Mouse (Mus musculus): ENCODE measurements around the gene Ube2a.
"Not testable (repeated sequence)": the region's sequence is repeated elsewhere in the genome, so short reads cannot be mapped to it uniquely, and the experiment has no call there.

Ube2a gene

DNA sequence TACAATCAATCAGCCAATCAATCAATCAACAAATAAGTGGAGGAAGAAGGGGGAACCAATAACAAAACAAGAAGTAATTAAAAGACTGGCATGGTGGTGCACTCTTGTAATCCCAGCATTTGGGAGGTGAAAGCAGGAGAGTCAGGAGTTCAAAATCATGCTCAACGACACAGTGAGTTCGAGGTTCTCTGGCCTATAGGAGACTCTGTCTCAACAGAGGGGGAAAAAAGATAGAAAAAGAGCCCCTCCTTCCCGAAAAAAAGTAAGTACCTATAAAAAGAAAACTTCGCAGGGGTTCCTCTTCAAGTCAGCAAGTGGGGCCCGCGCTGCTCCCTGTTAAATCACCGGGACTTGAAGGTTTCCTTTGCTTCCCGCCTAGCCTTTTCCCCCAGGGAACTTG lies at the start of gene Ube2a, which contains the start of gene C330007P06Rik:
Gene Ube2a (plus strand): TSS at position 136 of the 400 bp plus-strand sequence.
Gene C330007P06Rik (minus strand): TSS at position 347 of the 400 bp plus-strand sequence.
- DNase-seq (ENCODE audit: low spot score) = no peak

GRCm38 (mm10) chrX:36823932-36824711 lies 49.6 kb upstream of the Ube2a start:
- DNase-seq (ENCODE audit: low spot score) = no peak

- DNase-seq (ENCODE audit: low spot score) = no peak
These were observed 48.7 kb upstream of the Ube2a start for GRCm38 (mm10) chrX:36825032-36825431.

- DNase-seq (ENCODE audit: low spot score) = no peak
These were observed 46.8 kb upstream of the Ube2a start for GRCm38 (mm10) chrX:36826873-36827272.

DNA sequence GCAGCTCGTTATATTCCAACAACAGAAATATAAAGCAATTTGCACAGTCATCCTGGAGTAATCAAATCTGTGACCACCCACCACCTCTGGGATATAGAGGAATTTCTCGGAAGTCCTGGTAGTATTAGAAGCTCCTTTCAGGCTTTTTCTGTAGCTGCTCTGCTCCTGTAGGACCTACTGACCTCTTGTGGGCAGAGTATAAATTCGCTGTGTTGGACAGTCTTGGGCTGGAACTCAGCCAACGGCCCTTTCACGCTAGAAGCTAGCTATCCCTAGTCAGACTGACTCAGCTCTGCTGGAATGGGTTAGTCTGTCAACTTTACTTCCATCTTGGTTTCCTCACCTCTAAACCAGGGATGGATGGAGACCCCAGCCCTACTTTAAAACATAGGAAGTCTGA lies 43.4 kb upstream of the Ube2a start:
- DNase-seq (ENCODE audit: low spot score) = no peak

GRCm38 (mm10) chrX:36831632-36832031 lies 42.1 kb upstream of the Ube2a start:
- no peak for DNase-seq (ENCODE audit: low spot score)

DNA sequence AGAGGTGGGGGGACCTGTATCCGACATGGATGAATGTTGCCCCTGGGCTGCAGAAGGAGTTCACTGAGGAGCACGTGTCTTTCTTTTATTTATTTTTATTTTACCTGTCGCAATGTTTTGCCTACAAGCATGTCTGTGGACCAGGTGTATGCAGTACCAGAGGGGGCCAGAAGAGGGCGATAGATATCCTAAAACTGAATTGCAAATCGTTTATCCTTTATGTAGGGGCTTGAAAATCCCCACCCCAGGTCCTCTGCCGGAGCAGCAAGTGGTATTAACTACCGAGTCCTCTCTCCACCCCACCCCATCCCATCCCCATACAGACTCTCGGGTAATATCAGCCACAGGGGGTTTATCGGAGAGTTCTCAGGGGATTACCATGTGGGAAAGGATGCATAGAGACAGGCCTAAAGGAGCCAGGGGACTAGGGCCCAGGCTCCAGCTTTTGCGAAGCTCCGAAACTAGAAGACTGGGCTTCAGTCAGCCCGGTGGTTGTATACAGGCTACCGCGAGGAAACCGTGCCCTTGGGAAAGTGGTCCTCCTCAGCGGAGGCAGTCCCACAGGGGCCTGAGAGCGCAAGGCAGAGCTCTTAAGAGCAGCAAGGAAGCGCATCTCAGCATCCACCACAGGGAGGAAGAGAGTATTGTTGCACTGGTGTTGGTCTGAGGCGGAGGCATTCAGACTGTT lies 40.2 kb upstream of the Ube2a start:
- peak; percentile 60 for DNase-seq (ENCODE audit: low spot score)

DNA sequence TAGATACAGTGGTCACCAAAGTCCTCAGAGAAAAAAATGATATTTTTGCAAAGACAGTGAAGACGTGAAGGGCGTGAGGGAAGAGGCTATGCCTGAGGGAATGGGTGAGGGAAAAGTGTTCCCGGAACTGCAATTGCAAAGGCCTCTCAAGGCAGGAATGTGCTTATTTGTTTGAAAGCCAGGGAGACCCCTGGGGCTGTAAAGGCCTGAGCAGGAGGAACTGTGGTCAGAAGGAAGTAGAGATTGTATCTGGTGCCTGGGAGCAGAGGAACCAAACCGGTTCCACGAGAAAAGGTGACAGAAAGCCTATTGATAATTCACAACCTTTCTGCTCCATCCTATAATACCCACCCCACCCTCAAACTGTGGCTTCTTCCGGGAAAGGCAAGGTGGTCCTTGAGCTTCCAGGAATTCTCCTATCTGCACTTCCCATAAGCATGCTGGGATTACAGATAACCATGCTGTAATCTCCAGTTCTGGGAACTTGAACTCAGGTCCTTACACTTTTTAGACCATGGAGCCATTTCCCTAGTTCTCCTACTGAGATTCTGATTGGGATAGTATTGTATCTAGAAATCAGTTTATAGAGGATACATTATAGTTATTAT lies 36.5 kb upstream of the Ube2a start:
- no peak for DNase-seq (ENCODE audit: low spot score)

DNA sequence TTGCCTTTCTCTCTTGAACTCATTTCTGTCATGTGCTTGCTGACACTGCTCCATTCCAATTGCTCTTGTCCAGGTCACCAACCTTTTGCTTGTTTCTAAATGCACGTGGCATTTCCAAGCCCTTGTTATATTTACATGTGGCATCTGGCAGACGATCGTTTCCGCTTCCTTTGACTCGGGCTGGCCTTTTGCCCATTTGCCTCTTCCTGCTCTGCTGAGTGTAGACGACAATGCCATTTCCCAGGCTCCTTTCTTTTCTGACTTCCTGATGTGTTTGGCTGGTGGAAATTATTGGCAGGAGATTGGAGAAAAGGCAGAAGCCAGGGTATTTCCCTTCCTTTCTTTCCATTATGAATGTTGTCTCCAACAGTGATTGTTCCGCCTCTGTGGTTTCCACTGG lies 34.3 kb upstream of the Ube2a start:
- no peak for DNase-seq (ENCODE audit: low spot score)

GRCm38 (mm10) chrX:36841698-36842097 lies 32.0 kb upstream of the Ube2a start:
- no peak for DNase-seq (ENCODE audit: low spot score)

DNA sequence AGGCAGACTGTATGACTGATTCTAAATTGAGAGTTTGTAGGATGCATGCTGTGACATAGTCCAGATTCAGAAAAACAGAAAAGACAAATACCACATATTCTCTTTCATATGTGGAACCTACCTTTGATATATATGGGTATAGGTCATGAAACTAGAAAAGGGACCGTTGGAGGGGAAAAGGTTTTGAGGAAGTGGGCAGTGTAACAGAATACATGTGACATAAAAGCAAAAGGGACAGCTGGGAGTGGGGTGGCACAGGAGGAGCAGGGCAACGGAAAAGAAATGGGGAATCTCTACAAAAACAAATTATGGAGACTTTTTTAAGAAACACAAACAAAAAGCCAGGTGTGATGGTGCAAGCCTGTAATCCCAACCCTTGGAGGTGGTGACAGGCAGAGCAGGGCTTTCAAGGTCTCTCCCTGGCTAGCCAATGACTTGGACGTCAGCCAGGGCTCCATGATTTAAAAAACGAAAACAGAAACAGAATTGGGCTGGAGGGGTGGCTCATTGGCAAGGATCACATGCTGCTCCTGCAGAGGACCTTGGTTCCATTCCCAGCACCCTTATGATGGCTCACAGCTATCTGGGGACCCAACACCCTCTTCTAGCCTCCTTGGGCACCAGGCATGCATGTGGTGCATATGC lies 30.2 kb upstream of the Ube2a start:
- DNase-seq (ENCODE audit: low spot score) = no peak

DNA sequence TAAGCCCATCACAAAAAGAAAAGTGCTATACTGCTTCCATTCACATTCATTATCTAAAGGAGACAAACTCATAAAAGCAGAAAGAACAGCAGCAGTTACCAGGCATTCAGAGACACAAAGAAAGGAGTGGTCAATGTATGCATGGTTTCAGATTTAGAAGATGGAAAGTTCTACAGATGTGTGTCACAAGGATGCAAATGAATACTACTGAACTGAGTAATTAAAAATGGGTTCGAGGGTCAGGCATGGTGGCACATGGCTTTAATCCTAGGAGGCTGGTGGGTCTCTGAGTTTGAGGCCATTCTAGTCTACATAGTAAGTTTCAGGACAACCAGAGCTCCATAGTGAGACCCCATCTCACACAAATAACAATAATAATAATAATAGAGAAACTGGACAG lies 26.5 kb upstream of the Ube2a start:
- DNase-seq (ENCODE audit: low spot score) = no peak

DNA sequence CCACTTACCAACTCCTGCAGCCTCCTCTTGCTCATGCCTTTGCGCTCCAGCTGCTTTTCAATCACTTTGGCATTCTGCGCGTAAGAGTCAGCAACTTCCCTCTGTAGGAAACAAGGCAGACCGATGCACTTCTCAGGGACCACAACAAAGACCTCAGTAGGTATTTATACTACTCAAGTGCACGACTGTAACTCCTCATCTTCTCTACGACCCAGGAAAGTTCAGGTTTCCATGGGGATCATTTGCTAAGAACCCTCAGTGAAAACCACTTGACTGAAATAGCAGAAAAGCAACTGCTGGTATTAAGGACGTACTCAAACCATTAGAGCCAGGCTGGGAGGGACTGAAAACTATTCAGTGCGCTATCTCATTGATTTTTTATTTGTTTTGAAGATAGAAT lies 21.1 kb upstream of the Ube2a start:
- DNase-seq (ENCODE audit: low spot score) = no peak

DNA sequence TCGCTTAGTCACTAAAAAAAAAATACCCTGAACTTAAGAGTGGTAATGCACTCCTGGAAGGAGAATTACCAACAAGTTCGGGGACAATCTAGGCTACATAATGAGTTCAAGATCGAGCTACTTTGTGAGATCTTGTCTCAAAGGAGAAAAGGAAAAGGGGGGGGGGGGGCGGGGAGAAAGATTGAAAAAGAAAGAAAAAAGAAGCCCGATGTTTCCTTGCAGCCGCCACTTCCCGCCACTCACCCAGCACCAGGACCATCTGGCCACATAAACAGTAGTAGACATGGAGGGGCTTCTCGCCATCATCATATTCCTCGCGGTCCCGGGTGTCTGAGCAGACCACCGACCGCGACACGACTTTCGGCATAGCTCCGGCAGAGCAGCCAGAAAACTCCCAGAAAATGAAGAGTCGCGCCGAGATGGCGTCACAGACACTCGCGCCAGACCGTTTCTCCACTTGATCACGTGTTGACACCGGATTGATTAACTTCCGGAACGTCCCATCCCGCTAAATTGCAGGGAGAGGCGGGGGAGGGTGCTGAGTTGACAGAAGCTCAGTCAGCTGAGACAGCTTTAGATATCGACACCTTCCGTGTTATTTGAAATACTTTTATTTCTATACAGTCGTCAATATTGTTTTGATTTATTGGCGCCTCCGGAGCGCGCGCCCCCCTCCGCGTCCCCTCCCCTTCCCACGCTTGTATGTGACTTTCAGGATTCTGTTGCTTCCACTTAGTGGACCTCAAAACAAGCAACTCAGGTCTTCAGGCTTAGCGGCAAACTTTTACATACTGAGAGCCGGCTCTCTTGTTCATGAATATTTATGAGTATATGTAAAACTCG lies 9.7 kb upstream of the Ube2a start:
- peak; percentile 39 for DNase-seq (ENCODE audit: low spot score)

DNA sequence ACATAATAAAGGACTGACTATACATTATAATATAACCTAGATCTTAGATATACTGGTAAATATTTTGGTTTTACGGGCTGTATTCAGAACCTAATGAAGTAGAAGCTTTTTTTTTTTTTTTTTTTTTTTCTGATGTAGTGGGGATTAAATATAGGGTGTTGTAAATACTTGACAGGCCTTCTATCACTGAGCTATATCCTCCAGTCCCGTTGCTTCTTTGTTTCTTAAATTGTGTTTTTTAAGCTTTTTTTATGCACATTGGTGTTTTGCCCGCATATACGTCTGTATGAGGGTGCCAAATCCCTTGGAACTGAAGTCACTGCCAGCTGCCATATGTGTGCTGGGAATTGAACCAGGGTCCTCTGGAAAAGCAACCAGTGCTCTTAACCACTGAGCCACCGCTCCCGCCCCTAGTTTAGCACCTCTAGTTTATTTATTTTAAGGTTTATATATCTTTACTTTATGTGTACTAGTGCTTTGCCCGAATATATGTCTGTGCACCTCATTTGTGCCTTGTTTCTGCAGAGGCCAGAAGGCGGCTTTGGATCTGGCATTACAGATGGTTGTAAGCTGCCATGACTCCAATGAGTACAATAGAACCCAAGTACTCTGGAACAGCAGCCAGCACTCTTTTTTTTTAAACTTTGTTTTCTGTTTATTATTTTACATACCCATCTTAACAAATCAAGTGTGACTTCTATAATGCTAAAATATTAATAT lies 8.9 kb upstream of the Ube2a start:
- no peak for DNase-seq (ENCODE audit: low spot score)

- no peak for DNase-seq (ENCODE audit: low spot score)
These were observed 3.3 kb upstream of the Ube2a start for GRCm38 (mm10) chrX:36870372-36870771.

DNA sequence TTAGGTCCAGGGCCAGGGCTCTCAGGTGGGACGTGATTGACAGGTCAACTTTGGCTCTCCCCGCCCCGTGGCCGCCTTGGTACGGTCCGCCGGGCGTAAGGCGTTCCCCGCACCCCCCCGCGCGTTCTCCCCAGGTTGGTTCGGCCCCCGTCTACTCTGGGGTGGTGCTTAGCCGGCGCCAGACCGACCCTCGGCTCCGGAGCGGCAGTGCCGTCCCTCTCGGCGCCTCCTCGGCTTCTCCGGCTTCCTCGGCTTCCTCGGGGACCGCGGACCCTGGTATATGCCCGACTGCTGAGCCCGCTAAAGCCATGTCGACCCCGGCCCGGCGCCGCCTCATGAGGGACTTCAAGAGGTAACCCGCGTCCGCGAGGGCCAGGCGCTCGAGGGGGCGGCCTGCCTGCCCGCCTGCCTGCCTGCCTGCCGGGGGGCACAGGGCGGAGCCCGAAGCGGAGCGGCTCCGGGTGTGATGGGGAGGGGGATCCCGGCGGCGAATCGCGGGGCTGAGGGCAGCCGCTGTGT lies 537 bp downstream of the Ube2a start:
- peak; percentile 72 for DNase-seq (ENCODE audit: low spot score)

DNA sequence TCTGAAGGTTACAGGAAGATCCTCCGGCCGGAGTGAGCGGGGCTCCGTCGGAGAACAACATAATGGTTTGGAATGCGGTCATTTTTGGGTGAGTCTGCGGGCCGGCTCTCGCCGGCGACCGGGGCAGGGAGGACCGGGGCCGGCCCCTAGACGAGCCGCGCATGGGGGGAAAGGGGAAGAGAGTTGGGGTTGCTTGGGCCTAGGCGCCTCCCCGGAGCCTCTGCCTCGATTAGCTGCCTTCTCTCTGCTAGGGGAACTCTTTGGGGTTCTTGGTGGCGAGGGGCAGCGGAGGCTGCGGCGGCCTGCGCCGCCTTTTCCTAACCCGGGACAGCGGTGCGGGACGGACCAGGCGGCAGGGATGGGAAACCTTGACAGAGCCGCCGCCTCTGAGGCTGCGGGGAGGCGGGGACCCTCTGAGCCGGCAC lies 1.0 kb downstream of the Ube2a start:
- DNase-seq (ENCODE audit: low spot score) = no peak

DNA sequence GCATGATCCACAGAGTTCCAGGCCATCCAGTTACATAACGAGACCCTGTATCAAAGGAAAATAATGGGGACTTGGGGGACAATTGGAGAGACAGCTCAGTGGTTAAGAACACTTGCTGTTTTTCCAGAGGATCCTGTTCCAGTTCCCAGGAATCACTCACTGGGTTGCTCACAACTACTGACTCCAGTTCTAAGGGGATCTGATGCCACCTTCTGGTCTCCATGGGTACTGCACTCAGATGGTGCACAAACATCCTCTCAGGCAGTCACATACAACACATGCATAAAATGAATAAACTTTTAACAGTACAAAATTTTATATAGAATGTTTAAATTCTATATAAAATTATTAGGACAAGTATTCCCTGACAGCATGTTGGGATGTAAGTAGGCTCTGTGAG lies 11.0 kb downstream of the Ube2a start:
- no peak for DNase-seq (ENCODE audit: low spot score)

- not testable (repeated sequence) for DNase-seq (ENCODE audit: low spot score)
These were observed 25.2 kb downstream of the Ube2a start for GRCm38 (mm10) chrX:36898931-36899330.

DNA sequence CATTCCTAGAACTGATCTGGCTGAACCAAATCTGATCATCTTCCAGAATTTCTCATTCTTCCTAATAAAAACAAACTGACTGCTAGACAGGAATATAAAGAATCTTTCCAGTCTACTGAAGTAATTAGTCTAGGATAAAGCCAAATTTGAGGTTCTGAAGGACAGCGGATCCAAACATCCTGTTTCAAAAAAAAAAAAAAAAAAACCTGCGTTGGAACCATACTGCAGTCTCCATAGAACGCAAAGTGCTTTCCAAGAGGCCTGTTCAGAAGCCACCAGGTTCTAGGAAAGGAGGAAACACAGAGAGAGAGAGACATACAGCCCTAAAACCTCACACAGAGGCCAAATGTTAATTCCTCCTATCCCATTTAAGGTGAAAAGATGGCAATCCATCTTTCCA lies 28.0 kb downstream of the Ube2a start:
- DNase-seq (ENCODE audit: low spot score) = no peak
